Mouse (Mus musculus) lung, postnatal 0 days (tissue): Measurements from ENCODE around the gene Olfr432.

Experiments used
- CTCF ChIP-seq: IDR thresholded peaks from 2 replicates; pipeline ENCODE4 v1.5.1; 2016; ENCODE audit warnings: antibody characterized with exemption, mild to moderate bottlenecking
- EP300 ChIP-seq: IDR thresholded peaks from 2 replicates; pipeline ENCODE4 v1.6.1; 2016; ENCODE audit warnings: antibody characterized with exemption, mild to moderate bottlenecking, control low read depth

- TF ChIP-seq CTCF = no peak
- TF ChIP-seq EP300 = no peak
Observed at GRCm38 (mm10) chr1:174035841-174036240, 13.2 kb upstream of the Olfr432 start.
